8 mouse cellular contexts compared by ENCODE assay signal in genomic region chr6:55016236-55016635, GRCm38 (mm10). TPM values are rescaled to one million over a fixed set of nuclear protein-coding genes. Genes with fewer than 3 reads are reported as not detected.
DNase-seq lines count a peak whose midpoint lies in the region; ATAC-seq and TF ChIP-seq lines count a peak whose summit lies in the region.

No protein-coding gene starts in this region.

- H3K4me1 ChIP-seq in liver, embryonic 11.5 days (replicated peaks; ENCODE audit: control insufficient read depth, insufficient read depth, low read length), result no peaks in the 10 kb centered on the region
- peaks cover 7% of the 10 kb centered on the region for H3K4me1 ChIP-seq in kidney, embryonic 15.5 days
- H3K4me1 ChIP-seq in liver, postnatal 0 days (ENCODE audit: insufficient read depth), result no peaks in the 10 kb centered on the region
- H3K4me1 ChIP-seq in neural tube, embryonic 14.5 days (ENCODE audit: control insufficient read depth, insufficient read depth, low read length), result no peaks in the 10 kb centered on the region

- DNase-seq in liver, result peak; percentile 49
- no peak for DNase-seq in liver, embryonic 11.5 days (ENCODE audit: low spot score)
- DNase-seq in ZHBTc4 (ENCODE audit: low read depth, low spot score), result peak; percentile 86
- DNase-seq in liver, postnatal 0 days, result peak; percentile 52
- no peak for DNase-seq in natural killer cell, adult 2 months (ENCODE audit: low spot score in 2 of 2)

- H3K4me2 ChIP-seq in liver, embryonic 11.5 days, result no peak overlapping the region
- H3K4me2 ChIP-seq in kidney, embryonic 15.5 days, result peak overlapping the region; percentile 45; the same call in 1 of the 2 replicates
- no peak overlapping the region for H3K4me2 ChIP-seq in liver, postnatal 0 days (ENCODE audit: low read depth, low read length)
- no peak overlapping the region for H3K4me2 ChIP-seq in neural tube, embryonic 14.5 days (ENCODE audit: low read depth, low read length)

- no peaks in the 10 kb centered on the region for H3K27me3 ChIP-seq in liver, embryonic 11.5 days (replicated peaks; ENCODE audit: control insufficient read depth, insufficient read depth, low read length)
- H3K27me3 ChIP-seq in kidney, embryonic 15.5 days, result no peaks in the 10 kb centered on the region; the same call in 1 of the 2 replicates
- no peaks in the 10 kb centered on the region for H3K27me3 ChIP-seq in liver, postnatal 0 days (ENCODE audit: insufficient read depth, low read length)
- no peaks in the 10 kb centered on the region for H3K27me3 ChIP-seq in neural tube, embryonic 14.5 days (ENCODE audit: control insufficient read depth, insufficient read depth, low read length)

- H3K36me3 ChIP-seq in liver, embryonic 11.5 days (ENCODE audit: control insufficient read depth, insufficient read depth, low read length), result no peaks in the 10 kb centered on the region
- H3K36me3 ChIP-seq in kidney, embryonic 15.5 days, result no peaks in the 10 kb centered on the region
- no peaks in the 10 kb centered on the region for H3K36me3 ChIP-seq in liver, postnatal 0 days (replicated peaks; ENCODE audit: insufficient read depth, low read length)
- no peaks in the 10 kb centered on the region for H3K36me3 ChIP-seq in neural tube, embryonic 14.5 days (ENCODE audit: control insufficient read depth, insufficient read depth, low read length)

- H3K9ac ChIP-seq in liver, embryonic 11.5 days (ENCODE audit: low read depth, low read length), result no peak overlapping the region
- H3K9ac ChIP-seq in kidney, embryonic 15.5 days, result no peak overlapping the region
- H3K9ac ChIP-seq in liver, postnatal 0 days (replicated peaks), result no peak overlapping the region
- H3K9ac ChIP-seq in neural tube, embryonic 14.5 days (replicated peaks; ENCODE audit: low read depth, low read length), result no peak overlapping the region

- TF ChIP-seq EP300 in liver, postnatal 0 days (IDR thresholded peaks at IDR 0.05; ENCODE audit: low read depth), result no peak

- H3K27ac ChIP-seq in liver, embryonic 11.5 days (ENCODE audit: low read depth, low read length), result no peak overlapping the region
- no peak overlapping the region for H3K27ac ChIP-seq in kidney, embryonic 15.5 days
- no peak overlapping the region for H3K27ac ChIP-seq in liver, postnatal 0 days (ENCODE audit: low read depth)
- H3K27ac ChIP-seq in neural tube, embryonic 14.5 days (ENCODE audit: low read depth, low read length), result no peak overlapping the region

- H3K9me3 ChIP-seq in liver, embryonic 11.5 days (ENCODE audit: control insufficient read depth, low read length), result no peaks in the 10 kb centered on the region
- H3K9me3 ChIP-seq in kidney, embryonic 15.5 days (replicated peaks), result no peaks in the 10 kb centered on the region
- no peaks in the 10 kb centered on the region for H3K9me3 ChIP-seq in liver, postnatal 0 days (ENCODE audit: low read length)
- no peaks in the 10 kb centered on the region for H3K9me3 ChIP-seq in neural tube, embryonic 14.5 days (ENCODE audit: control insufficient read depth, low read length)

- no peak overlapping the region for H3K4me3 ChIP-seq in liver, embryonic 11.5 days (ENCODE audit: low read depth, low read length)
- H3K4me3 ChIP-seq in kidney, embryonic 15.5 days (replicated peaks), result no peak overlapping the region
- H3K4me3 ChIP-seq in liver, postnatal 0 days (ENCODE audit: low read depth, low read length), result no peak overlapping the region
- no peak overlapping the region for H3K4me3 ChIP-seq in neural tube, embryonic 14.5 days (ENCODE audit: low read depth, low read length)

- TF ChIP-seq CTCF in liver, postnatal 0 days (IDR thresholded peaks at IDR 0.05; ENCODE audit: low read depth), result peak; percentile 73

- ATAC-seq in liver, embryonic 11.5 days (replicated peaks; ENCODE audit: low FRiP score), result no peak; the same call in 1 of the 2 replicates
- peak; percentile 86 for ATAC-seq in granulocyte monocyte progenitor cell, adult 5-6 weeks (replicated peaks; ENCODE audit: poor library complexity, severe bottlenecking)
- peak; percentile 68 for ATAC-seq in kidney, embryonic 15.5 days (replicated peaks; ENCODE audit: low FRiP score)
- peak; percentile 56 for ATAC-seq in liver, postnatal 0 days
- peak; percentile 70; the same call in 1 of the 2 replicates for ATAC-seq in neural tube, embryonic 14.5 days (ENCODE audit: low read depth)

- 17% methylated on average over 5 of the region's 5 CpGs for WGBS in liver, embryonic 11.5 days
- 19% methylated on average over 5 of the region's 5 CpGs for WGBS in kidney, embryonic 15.5 days
- 11% methylated on average over 5 of the region's 5 CpGs for WGBS in liver, postnatal 0 days (ENCODE audit: insufficient replicate concordance)
- 21% methylated on average over 5 of the region's 5 CpGs for WGBS in neural tube, embryonic 14.5 days

RNA-seq across cellular contexts. Expression of gene Gars, which starts 21.6 kb away (rescaled TPM):
- polyA plus RNA-seq in liver, embryonic 11.5 days (2014; fragmentation: Nextera tagmentation; extraction: Ambion mirVana), result 253 and 284 TPM in 2 replicates
- 72.5 and 76.4 TPM in 2 replicates for total RNA-seq in granulocyte monocyte progenitor cell, adult 5-6 weeks (2014; fragmentation: Nextera tagmentation)
- 114 and 122 TPM in 2 replicates for total RNA-seq in granulocyte monocyte progenitor cell, adult 5-6 weeks (2017)
- 138 and 141 TPM in 2 replicates for polyA plus RNA-seq in kidney, embryonic 15.5 days (2015; fragmentation: Nextera tagmentation; extraction: Ambion mirVana)
- 49.1 and 57.4 TPM in 2 replicates for polyA plus RNA-seq in liver, postnatal 0 days (2015; fragmentation: Nextera tagmentation; extraction: Ambion mirVana)
- polyA plus RNA-seq in neural tube, embryonic 14.5 days (2014; fragmentation: Nextera tagmentation; extraction: Ambion mirVana), result 191 and 213 TPM in 2 replicates

RNA-seq across cellular contexts. Expression of gene Ggct, which starts 23.5 kb away (rescaled TPM):
- 11.8 TPM in 2 replicates for polyA plus RNA-seq in liver, embryonic 11.5 days (2014; fragmentation: Nextera tagmentation; extraction: Ambion mirVana)
- total RNA-seq in granulocyte monocyte progenitor cell, adult 5-6 weeks (2014; fragmentation: Nextera tagmentation), result 12.8 and 18.7 TPM in 2 replicates
- total RNA-seq in granulocyte monocyte progenitor cell, adult 5-6 weeks (2017), result 39.6 and 41.1 TPM in 2 replicates
- polyA plus RNA-seq in kidney, embryonic 15.5 days (2015; fragmentation: Nextera tagmentation; extraction: Ambion mirVana), result 8.8 and 9.0 TPM in 2 replicates
- 9.2 and 10.7 TPM in 2 replicates for polyA plus RNA-seq in liver, postnatal 0 days (2015; fragmentation: Nextera tagmentation; extraction: Ambion mirVana)
- polyA plus RNA-seq in neural tube, embryonic 14.5 days (2014; fragmentation: Nextera tagmentation; extraction: Ambion mirVana), result 19.0 and 19.8 TPM in 2 replicates

RNA-seq across cellular contexts. Expression of gene Nod1, which starts 43.8 kb away (rescaled TPM):
- polyA plus RNA-seq in liver, embryonic 11.5 days (2014; fragmentation: Nextera tagmentation; extraction: Ambion mirVana), result 2.1 and 2.9 TPM in 2 replicates
- 5.4 and 7.8 TPM in 2 replicates for total RNA-seq in granulocyte monocyte progenitor cell, adult 5-6 weeks (2014; fragmentation: Nextera tagmentation)
- 5.5 and 7.2 TPM in 2 replicates for total RNA-seq in granulocyte monocyte progenitor cell, adult 5-6 weeks (2017)
- 3.6 and 5.1 TPM in 2 replicates for polyA plus RNA-seq in kidney, embryonic 15.5 days (2015; fragmentation: Nextera tagmentation; extraction: Ambion mirVana)
- 2.7 and 3.3 TPM in 2 replicates for polyA plus RNA-seq in liver, postnatal 0 days (2015; fragmentation: Nextera tagmentation; extraction: Ambion mirVana)
- 1.7 and 3.7 TPM in 2 replicates for polyA plus RNA-seq in neural tube, embryonic 14.5 days (2014; fragmentation: Nextera tagmentation; extraction: Ambion mirVana)

Comparison
In these comparisons a context has a peak if more than half of its experiments do, and no peak if none do; other contexts are left out.
1. DNase-seq: peak in liver (single experiment), ZHBTc4 (single experiment) and liver, postnatal 0 days (single experiment); none in liver, embryonic 11.5 days (single experiment) and natural killer cell, adult 2 months (0 of 2).